Mouse (Mus musculus): Measurements from ENCODE around the gene Cacna1f.

DNA sequence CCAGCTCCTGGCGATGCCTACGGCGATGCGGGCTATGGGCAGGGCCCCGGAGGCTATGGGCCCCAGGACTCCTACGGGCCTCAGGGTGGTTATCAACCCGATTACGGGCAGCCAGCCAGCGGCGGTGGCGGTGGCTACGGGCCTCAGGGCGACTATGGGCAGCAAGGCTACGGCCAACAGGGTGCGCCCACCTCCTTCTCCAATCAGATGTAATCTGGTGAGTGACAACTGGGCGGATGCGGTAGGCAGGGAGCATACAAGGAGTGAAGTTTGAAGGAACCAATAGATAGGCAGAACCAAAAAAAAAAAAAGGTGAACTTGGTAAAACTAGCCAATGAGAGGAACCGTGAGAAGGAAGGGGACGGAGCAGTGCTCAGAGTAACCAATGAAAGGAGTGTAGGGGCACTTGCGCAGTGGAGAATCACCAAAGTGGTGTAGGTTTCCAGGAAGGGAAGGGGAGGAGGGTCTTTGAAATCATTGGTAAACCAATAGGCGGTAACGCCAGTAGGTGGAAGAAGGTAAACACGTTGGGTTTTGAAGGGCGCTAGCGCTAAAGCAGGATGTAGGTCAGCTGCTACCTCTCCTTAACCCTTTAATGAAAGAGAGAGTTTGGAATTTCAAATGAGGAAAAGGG lies 41.9 kb downstream of the Cacna1f start:
- TF ChIP-seq CTCF (IDR thresholded peaks at IDR 0.05; ENCODE audit: borderline replicate concordance, extremely low read depth, insufficient read depth, insufficient read length) (no peak), POLR2A (IDR thresholded peaks at IDR 0.05; ENCODE audit: borderline replicate concordance, extremely low read depth, insufficient read depth, insufficient read length, poor library complexity, severe bottlenecking) (no peak)

Measured in brain, embryonic 14.5 days (tissue).